Mouse (Mus musculus): ENCODE measurements around the gene Anks1. TPM values are rescaled to one million over a fixed set of nuclear protein-coding genes. Genes with fewer than 3 reads are reported as not detected.

The Anks1 gene
- polyA plus RNA-seq, 1 experiment from 2014 or later, result 21.4 TPM

GRCm38 (mm10) chr17:27909622-27910500 lies 755 bp downstream of the Anks1 start, which contains the start of gene Taf11:
Gene Taf11 (minus strand): TSS chr17:27909844.
- DNase-seq (ENCODE audit: extremely low spot score, low spot score), result no peak
- H3K4me1 ChIP-seq, result peaks cover 46% of the 10 kb centered on the region

GRCm38 (mm10) chr17:27911371-27911770 lies 2.3 kb downstream of the Anks1 start:
- H3K4me1 ChIP-seq, result peaks cover 40% of the 10 kb centered on the region
- 90% methylated on average over 7 of the region's 7 CpGs for whole genome bisulfite sequencing
- H3K4me3 ChIP-seq, result no peak overlapping the region
- no peak overlapping the region for H3K27ac ChIP-seq
- H3K27me3 ChIP-seq (ENCODE audit: poor library complexity, severe bottlenecking), result no peaks in the 10 kb centered on the region
- no peak for DNase-seq (ENCODE audit: extremely low spot score, low spot score)
- no peaks in the 10 kb centered on the region for H3K9me3 ChIP-seq
- peaks cover 15% of the 10 kb centered on the region for H3K36me3 ChIP-seq (replicated peaks)

More at GRCm38 (mm10) chr17:27909622-27910500, 755 bp downstream of the Anks1 start, which contains the start of gene Taf11:
- peak within 1 kb of the TSS; percentile 94 for H3K4me3 ChIP-seq
- no peaks in the 10 kb centered on the region for H3K9me3 ChIP-seq
- peaks cover 25% of the 10 kb centered on the region for H3K36me3 ChIP-seq (replicated peaks)
- H3K27ac ChIP-seq, result peak within 1 kb of the TSS; percentile 91
- no peaks in the 10 kb centered on the region for H3K27me3 ChIP-seq (ENCODE audit: poor library complexity, severe bottlenecking)
- 1% methylated on average over 53 of the region's 53 CpGs for WGBS

GRCm38 (mm10) chr17:27914742-27915141 lies 5.6 kb downstream of the Anks1 start:
- WGBS, result 88% methylated on average over 4 of the region's 4 CpGs
- Histone ChIP-seq H3K36me3 (replicated peaks) (peaks cover 15% of the 10 kb centered on the region), H3K4me1 (peaks cover 24% of the 10 kb centered on the region), H3K27me3 (ENCODE audit: poor library complexity, severe bottlenecking) (no peaks in the 10 kb centered on the region), H3K27ac (no peak overlapping the region), H3K9me3 (no peaks in the 10 kb centered on the region), H3K4me3 (no peak overlapping the region)
- no peak for DNase-seq (ENCODE audit: extremely low spot score, low spot score)

DNA sequence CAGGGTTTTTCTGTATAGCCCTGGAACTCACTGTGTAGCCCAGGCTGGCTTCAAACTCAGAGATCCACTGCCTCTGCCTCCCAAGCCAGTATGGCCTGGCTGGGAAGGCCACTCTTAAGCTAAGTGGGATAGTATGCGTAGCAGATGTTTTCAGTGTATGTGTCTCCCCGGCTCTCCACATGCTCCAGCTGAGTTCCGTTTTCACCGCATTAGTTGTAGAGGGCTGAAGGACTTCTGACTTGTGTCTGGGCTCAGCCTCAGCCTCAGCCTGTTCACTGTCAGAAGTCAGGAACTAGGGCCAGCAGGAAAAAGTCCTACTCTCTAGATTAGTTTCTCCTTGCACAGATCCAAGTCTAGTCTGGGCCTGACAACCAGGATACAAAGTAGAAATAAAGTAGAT lies 7.3 kb downstream of the Anks1 start:
- no peak for DNase-seq (ENCODE audit: extremely low spot score, low spot score)
- no peak overlapping the region for H3K27ac ChIP-seq
- H3K36me3 ChIP-seq (replicated peaks), result peaks cover 15% of the 10 kb centered on the region
- H3K4me1 ChIP-seq, result peaks cover 7% of the 10 kb centered on the region
- 83% methylated on average over 4 of the region's 4 CpGs for WGBS
- no peaks in the 10 kb centered on the region for H3K9me3 ChIP-seq
- no peaks in the 10 kb centered on the region for H3K27me3 ChIP-seq (ENCODE audit: poor library complexity, severe bottlenecking)
- H3K4me3 ChIP-seq, result no peak overlapping the region

DNA sequence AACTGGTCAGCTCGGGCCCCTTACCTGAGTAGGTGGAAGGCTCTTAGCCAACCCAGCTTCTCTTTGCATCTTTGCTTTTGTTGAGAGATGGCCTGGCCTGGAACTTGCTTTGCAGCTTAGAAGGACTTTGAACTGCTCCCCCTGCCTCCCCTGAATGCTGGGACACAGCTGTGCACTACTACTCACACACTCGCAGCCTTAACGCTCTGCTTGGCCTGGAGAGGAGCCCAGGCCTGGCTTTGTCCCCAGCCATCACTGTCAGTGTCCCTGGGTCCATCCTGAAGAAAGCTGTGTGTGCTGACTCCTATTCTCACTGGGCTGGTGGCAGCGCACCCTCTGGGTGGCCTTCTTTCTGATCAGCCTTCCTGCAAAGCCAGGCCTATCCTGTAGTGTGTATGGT lies 11.6 kb downstream of the Anks1 start:
- H3K36me3 ChIP-seq (replicated peaks), result 0 out of 2 replicates have a peak, but pooled peaks cover 4% of the 10 kb centered on the region
- peaks cover 16% of the 10 kb centered on the region for H3K4me1 ChIP-seq
- H3K9me3 ChIP-seq, result no peaks in the 10 kb centered on the region
- H3K27ac ChIP-seq, result no peak overlapping the region
- no peak overlapping the region for H3K4me3 ChIP-seq
- no peak for DNase-seq (ENCODE audit: extremely low spot score, low spot score)
- 94% methylated on average over 4 of the region's 4 CpGs for WGBS
- H3K27me3 ChIP-seq (ENCODE audit: poor library complexity, severe bottlenecking), result no peaks in the 10 kb centered on the region

DNA sequence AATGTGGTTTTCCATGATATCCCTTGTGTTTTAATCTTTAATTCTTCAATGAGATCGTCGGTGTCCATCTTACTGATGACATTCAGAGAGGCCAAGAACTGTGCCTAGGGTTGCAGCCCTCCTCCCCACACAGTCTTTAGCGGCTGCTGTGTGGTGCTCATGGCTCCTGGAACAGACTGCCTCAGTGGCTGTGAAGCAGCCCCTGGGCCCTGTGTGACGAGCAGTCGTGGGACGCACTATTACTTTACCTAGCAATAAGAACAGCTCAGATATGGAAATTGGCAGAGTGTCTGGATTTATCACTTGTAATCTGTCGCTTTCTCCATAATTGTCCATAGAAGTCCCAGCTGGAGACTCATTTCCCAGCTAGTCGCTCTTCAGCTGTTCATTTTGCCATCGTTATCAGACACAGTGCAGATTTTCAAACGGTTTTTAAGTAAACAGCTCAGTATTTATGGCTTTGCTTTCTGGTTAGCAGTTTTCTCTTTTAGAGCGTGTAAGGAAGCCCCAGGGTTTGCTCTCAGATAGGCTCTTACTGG lies 13.1 kb downstream of the Anks1 start:
- Histone ChIP-seq H3K27ac (no peak overlapping the region), H3K27me3 (ENCODE audit: poor library complexity, severe bottlenecking) (no peaks in the 10 kb centered on the region), H3K4me1 (peaks cover 16% of the 10 kb centered on the region), H3K4me3 (no peak overlapping the region), H3K9me3 (no peaks in the 10 kb centered on the region), H3K36me3 (replicated peaks) (0 out of 2 replicates have a peak, but pooled peaks cover 4% of the 10 kb centered on the region)
- WGBS, result 94% methylated on average over 11 of the region's 11 CpGs
- DNase-seq (ENCODE audit: extremely low spot score, low spot score), result no peak

GRCm38 (mm10) chr17:27925054-27925453 lies 15.9 kb downstream of the Anks1 start:
- H3K36me3 ChIP-seq (replicated peaks), result peaks cover 4% of the 10 kb centered on the region; the same call in 1 of the 2 replicates
- 91% methylated on average over 4 of the region's 4 CpGs for WGBS

DNA sequence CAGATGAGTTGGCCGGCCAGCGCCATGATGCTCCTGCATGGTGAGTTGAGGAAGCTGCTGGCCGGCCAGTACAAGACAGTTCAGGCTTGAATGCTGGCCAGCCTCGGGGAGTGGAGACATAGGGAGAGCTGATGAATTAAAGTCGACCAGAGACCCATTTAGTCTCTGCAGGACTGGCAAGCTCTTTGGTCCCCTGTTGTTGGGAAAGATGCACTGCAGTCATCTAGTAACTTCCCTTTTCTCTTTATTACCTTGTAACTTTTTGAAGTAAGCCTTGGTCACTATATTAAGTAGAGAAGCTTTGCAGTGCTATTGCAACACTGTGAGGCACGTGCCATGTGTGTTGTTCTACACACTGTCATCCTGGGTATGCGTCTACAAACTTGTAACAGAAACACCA lies 16.4 kb downstream of the Anks1 start:
- Histone ChIP-seq H3K9me3 (no peaks in the 10 kb centered on the region), H3K4me1 (peaks cover 12% of the 10 kb centered on the region), H3K27ac (no peak overlapping the region), H3K36me3 (replicated peaks) (peaks cover 4% of the 10 kb centered on the region; the same call in 1 of the 2 replicates), H3K4me3 (no peak overlapping the region), H3K27me3 (ENCODE audit: poor library complexity, severe bottlenecking) (no peaks in the 10 kb centered on the region)
- no peak for DNase-seq (ENCODE audit: extremely low spot score, low spot score)
- WGBS, result 76% methylated on average over 7 of the region's 7 CpGs

More at GRCm38 (mm10) chr17:27925054-27925453, 15.9 kb downstream of the Anks1 start:
- no peaks in the 10 kb centered on the region for H3K27me3 ChIP-seq (ENCODE audit: poor library complexity, severe bottlenecking)
- no peaks in the 10 kb centered on the region for H3K9me3 ChIP-seq
- H3K4me3 ChIP-seq, result no peak overlapping the region
- no peak overlapping the region for H3K27ac ChIP-seq
- no peak for DNase-seq (ENCODE audit: extremely low spot score, low spot score)
- H3K4me1 ChIP-seq, result peaks cover 12% of the 10 kb centered on the region

- H3K27ac ChIP-seq, result no peak overlapping the region
- DNase-seq (ENCODE audit: extremely low spot score, low spot score), result no peak
- H3K36me3 ChIP-seq (replicated peaks), result peaks cover 2% of the 10 kb centered on the region; the same call in 1 of the 2 replicates
- H3K4me3 ChIP-seq, result no peak overlapping the region
- H3K9me3 ChIP-seq, result no peaks in the 10 kb centered on the region
- H3K27me3 ChIP-seq (ENCODE audit: poor library complexity, severe bottlenecking), result no peaks in the 10 kb centered on the region
- peaks cover 1% of the 10 kb centered on the region for H3K4me1 ChIP-seq
- 90% methylated on average over 5 of the region's 5 CpGs for WGBS
These were observed 21.2 kb downstream of the Anks1 start for GRCm38 (mm10) chr17:27930291-27930690.

GRCm38 (mm10) chr17:27931826-27932225 lies 22.7 kb downstream of the Anks1 start:
- Histone ChIP-seq H3K4me1 (no peaks in the 10 kb centered on the region), H3K36me3 (replicated peaks) (peaks cover 2% of the 10 kb centered on the region; the same call in 1 of the 2 replicates), H3K27me3 (ENCODE audit: poor library complexity, severe bottlenecking) (no peaks in the 10 kb centered on the region), H3K4me3 (no peak overlapping the region), H3K27ac (no peak overlapping the region), H3K9me3 (no peaks in the 10 kb centered on the region)
- no peak for DNase-seq (ENCODE audit: extremely low spot score, low spot score)
- WGBS, result 89% methylated on average over 4 of the region's 4 CpGs

- Histone ChIP-seq H3K4me3 (no peak overlapping the region), H3K9me3 (no peaks in the 10 kb centered on the region), H3K27me3 (ENCODE audit: poor library complexity, severe bottlenecking) (no peaks in the 10 kb centered on the region), H3K27ac (no peak overlapping the region), H3K4me1 (peaks cover 6% of the 10 kb centered on the region; the same call in 1 of the 2 replicates), H3K36me3 (replicated peaks) (peaks cover 2% of the 10 kb centered on the region; the same call in 1 of the 2 replicates)
- 95% methylated on average over 10 of the region's 10 CpGs for WGBS
- no peak for DNase-seq (ENCODE audit: extremely low spot score, low spot score)
These were observed 25.2 kb downstream of the Anks1 start for GRCm38 (mm10) chr17:27934136-27934910.

DNA sequence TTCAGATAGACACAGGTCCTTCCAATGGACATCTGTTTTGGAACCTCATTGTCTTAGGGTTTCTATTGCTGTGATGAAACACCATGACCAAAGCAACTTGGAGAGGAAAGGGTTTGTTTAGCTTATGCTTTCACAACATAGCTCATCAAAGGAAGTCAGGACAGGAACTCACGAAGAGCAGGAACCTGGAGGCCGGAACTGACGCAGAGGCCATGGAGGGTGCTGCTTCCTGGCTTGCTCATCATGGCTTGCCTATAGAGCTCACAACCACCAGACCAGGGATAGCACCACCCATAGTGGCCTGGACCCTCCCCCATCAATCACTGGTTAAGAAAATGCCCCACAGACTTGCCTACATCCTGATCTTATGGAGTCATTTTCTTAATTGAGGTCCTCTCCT lies 26.0 kb downstream of the Anks1 start:
- Histone ChIP-seq H3K36me3 (replicated peaks) (peaks cover 2% of the 10 kb centered on the region; the same call in 1 of the 2 replicates), H3K4me3 (no peak overlapping the region), H3K27me3 (ENCODE audit: poor library complexity, severe bottlenecking) (no peaks in the 10 kb centered on the region), H3K9me3 (no peaks in the 10 kb centered on the region), H3K27ac (no peak overlapping the region), H3K4me1 (peaks cover 8% of the 10 kb centered on the region)
- 89% methylated on average over 3 of the region's 3 CpGs for WGBS
- no peak for DNase-seq (ENCODE audit: extremely low spot score, low spot score)

Data from forebrain, embryonic 10.5 days (tissue).